Mouse (Mus musculus): Measurements from ENCODE around the gene Nppb.

- TF ChIP-seq CTCF (IDR thresholded peaks at IDR 0.05; ENCODE audit: insufficient read depth, low read depth, low read length) (no peak), POLR2A (IDR thresholded peaks at IDR 0.05; ENCODE audit: insufficient read depth, low read depth, low read length) (no peak)
Observed at GRCm38 (mm10) chr4:147963623-147964022, 22.0 kb upstream of the Nppb start.
